Mouse (Mus musculus) MEL (cell line): ENCODE measurements around the gene Evi2b. TPM values are rescaled to one million over a fixed set of nuclear protein-coding genes. Genes with fewer than 3 reads are reported as not detected.

ENCODE experiments used
- DNase-seq: peaks from one replicate; pipeline ENCODE4 v3.0.0; 2011; ENCODE audit warnings: low read depth, low spot score
- H3K27ac ChIP-seq: 2 replicates; pipeline ENCODE4 v1.5.1; 2012; ENCODE audit warnings: low read depth, mild to moderate bottlenecking, control low read depth, low read length, moderate library complexity; ENCODE audit not compliant: control insufficient read depth
- H3K27me3 ChIP-seq, 2 experiments: fragments of 150-350 bp in 1 of 2; sonication (generic) in 1 of 2; 2 replicates each; pipeline ENCODE4 v1.6.1; 2012; ENCODE audit warnings: low read length in 2 of 2, mild to moderate bottlenecking in 2 of 2, improper control_type of control experiment in 1 of 2, moderate library complexity in 1 of 2; ENCODE audit not compliant: insufficient read depth in 2 of 2, control insufficient read depth in 1 of 2
- H3K36me3 ChIP-seq, 2 experiments: 2 replicates each; pipeline ENCODE4 v1.6.1; 2012 to 2014; ENCODE audit warnings: low read length in 2 of 2, improper control_type of control experiment in 1 of 2, inconsistent platforms in 1 of 2, mild to moderate bottlenecking in 1 of 2; ENCODE audit not compliant: insufficient read depth in 2 of 2, control insufficient read depth in 1 of 2
- H3K4me1 ChIP-seq, 2 experiments: fragments of 150-350 bp in 1 of 2; sonication (generic) in 1 of 2; 2 replicates each; pipeline ENCODE4 v1.6.1; 2012; ENCODE audit warnings: low read length in 2 of 2, improper control_type of control experiment in 1 of 2, mild to moderate bottlenecking in 1 of 2; ENCODE audit not compliant: insufficient read depth in 2 of 2, control insufficient read depth in 1 of 2
- H3K4me3 ChIP-seq, 2 experiments: fragments of 150-350 bp in 1 of 2; sonication (generic) in 1 of 2; 2 replicates each; pipeline ENCODE4 v1.5.1; 2012; ENCODE audit warnings: low read depth in 2 of 2, low read length in 2 of 2, mild to moderate bottlenecking in 2 of 2, moderate library complexity in 2 of 2, control low read depth in 1 of 2, improper control_type of control experiment in 1 of 2; ENCODE audit not compliant: control insufficient read depth in 1 of 2, insufficient read depth in 1 of 2
- H3K79me2 ChIP-seq: 2 replicates; pipeline ENCODE4 v1.6.1; 2012; ENCODE audit warnings: mild to moderate bottlenecking, low read length, moderate library complexity; ENCODE audit not compliant: control insufficient read depth, poor library complexity, insufficient read depth
- H3K9ac ChIP-seq: 2 replicates; pipeline ENCODE4 v1.6.1; 2012; ENCODE audit warnings: low read depth, mild to moderate bottlenecking, control low read depth, low read length, moderate library complexity; ENCODE audit not compliant: control insufficient read depth, poor library complexity, severe bottlenecking
- H3K9me3 ChIP-seq: fragments of 150-350 bp; sonication (generic); replicated peaks from 2 replicates; pipeline ENCODE4 v1.6.1; 2012; ENCODE audit warnings: mild to moderate bottlenecking, low read length, improper control_type of control experiment, moderate library complexity; ENCODE audit not compliant: insufficient read depth
- CHD2 ChIP-seq: IDR thresholded peaks from 2 replicates; pipeline ENCODE4 v1.6.1; 2011; ENCODE audit warnings: low read length, improper control_type of control experiment
- CTCF ChIP-seq, 3 experiments: IDR thresholded peaks in 2 of 3; conservative IDR thresholded peaks in 1 of 3; 2 replicates each; pipeline ENCODE4 v1.5.1; 2011 to 2012; ENCODE audit warnings: low read length in 3 of 3, low read depth in 2 of 3, mild to moderate bottlenecking in 2 of 3, improper control_type of control experiment in 1 of 3, inconsistent platforms in 1 of 3, mixed read lengths in 1 of 3, moderate library complexity in 1 of 3; ENCODE audit not compliant: control insufficient read depth in 1 of 3, insufficient read depth in 1 of 3, poor library complexity in 1 of 3, severe bottlenecking in 1 of 3
- MAX ChIP-seq: IDR thresholded peaks from 2 replicates; pipeline ENCODE4 v1.6.1; 2011; ENCODE audit warnings: low read length, improper control_type of control experiment
- MYB ChIP-seq: IDR thresholded peaks from 2 replicates; pipeline ENCODE4 v1.6.1; 2011; ENCODE audit warnings: mild to moderate bottlenecking, low read depth, low read length, improper control_type of control experiment
- NELFE ChIP-seq: IDR thresholded peaks from 2 replicates; pipeline ENCODE4 v1.6.1; 2011; ENCODE audit warnings: low read depth, low read length, improper control_type of control experiment
- POLR2AphosphoS2 ChIP-seq: IDR thresholded peaks from 2 replicates; pipeline ENCODE4 v1.6.1; 2011; ENCODE audit warnings: low read length, improper control_type of control experiment
- TAL1 ChIP-seq: IDR thresholded peaks from 2 replicates; pipeline ENCODE4 v1.6.1; 2012; ENCODE audit warnings: mild to moderate bottlenecking, inconsistent platforms, low read length, moderate library complexity, mixed read lengths
- TBP ChIP-seq: IDR thresholded peaks from 2 replicates; pipeline ENCODE4 v1.8.0; 2011; ENCODE audit warnings: low read depth, low read length, improper control_type of control experiment
- UBTF ChIP-seq: IDR thresholded peaks from 2 replicates; pipeline ENCODE4 v1.6.1; 2012; ENCODE audit warnings: low read depth, mild to moderate bottlenecking, inconsistent platforms, low read length, improper control_type of control experiment, moderate library complexity, borderline replicate concordance; ENCODE audit not compliant: insufficient read depth
- ZKSCAN1 ChIP-seq: IDR thresholded peaks from 2 replicates; pipeline ENCODE4 v1.6.1; 2012; ENCODE audit warnings: low read depth, mild to moderate bottlenecking, inconsistent platforms, low read length, improper control_type of control experiment, moderate library complexity
- ZMIZ1 ChIP-seq: IDR thresholded peaks from 2 replicates; pipeline ENCODE4 v1.6.1; 2012; ENCODE audit warnings: low read depth, mild to moderate bottlenecking, inconsistent platforms, low read length, improper control_type of control experiment, moderate library complexity
- ZNF384 ChIP-seq: IDR thresholded peaks from 2 replicates; pipeline ENCODE4 v1.6.1; 2012; ENCODE audit warnings: low read depth, mild to moderate bottlenecking, inconsistent platforms, low read length, improper control_type of control experiment
- polyA plus RNA-seq, 2 experiments: library from polyadenylated mRNA; stranded (reverse) in 1 of 2; unstranded in 1 of 2; fragments of >175 nt in 1 of 2; fragments of >200 nt in 1 of 2; gene quantifications; 2 replicates each; pipeline versions ENCODE4 v1.2.1 to v1.2.4; 2012; ENCODE audit warnings: low replicate concordance in 2 of 2, low read depth in 1 of 2; ENCODE audit not compliant: insufficient read length in 2 of 2, insufficient read depth in 1 of 2, missing spikeins in 1 of 2
- total RNA-seq: library from RNA; depleted of rRNA; stranded (reverse); fragments of 300-350 nt; gene quantifications from 2 replicates; pipeline ENCODE4 v1.2.3, GENCODE M21; 2012

Gene Evi2b
- total and polyA plus RNA-seq, 3 experiments, result 8.1 to 42.4 TPM; not detected in 1

DNA sequence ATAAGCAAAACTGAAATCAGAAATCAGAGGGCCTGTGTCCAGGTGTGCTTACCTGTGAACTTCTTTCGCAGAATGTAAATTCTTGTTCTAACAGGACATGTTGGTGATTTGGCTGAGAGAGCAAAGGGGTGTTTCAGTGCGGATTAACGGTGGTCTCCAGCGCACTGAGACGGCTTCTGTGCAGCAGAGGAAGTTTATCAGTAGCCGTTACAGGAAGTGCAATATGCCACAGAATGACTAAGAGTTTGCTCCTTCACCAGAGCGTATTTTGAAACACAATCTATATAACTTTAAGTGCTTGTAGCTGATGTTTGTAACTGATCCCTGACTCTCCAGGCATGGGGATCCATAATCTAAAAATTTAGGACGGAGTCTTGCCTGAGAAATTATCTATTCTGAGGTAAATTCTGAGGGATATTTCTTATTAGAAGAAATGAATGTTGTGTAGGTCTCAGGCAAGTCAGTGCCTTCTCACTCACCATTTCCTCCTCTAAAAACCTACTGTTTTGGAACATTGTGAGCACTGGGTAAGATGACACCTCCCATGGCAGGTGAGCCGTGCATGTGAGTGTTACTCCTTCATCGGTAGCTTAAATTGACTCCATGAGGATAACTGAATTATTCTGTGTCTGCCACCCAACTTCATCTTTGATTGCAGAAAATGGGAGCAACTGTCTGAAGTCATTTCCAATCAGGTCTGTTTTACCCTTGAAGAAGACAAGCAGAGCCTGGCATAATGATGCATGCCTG, at the start of gene Evi2b (continued):
- TF ChIP-seq POLR2AphosphoS2 (peak; percentile 91; the same call in 1 of the 2 replicates), UBTF (no peak), ZMIZ1 (peak; percentile 94), NELFE (peak; percentile 94)

DNA sequence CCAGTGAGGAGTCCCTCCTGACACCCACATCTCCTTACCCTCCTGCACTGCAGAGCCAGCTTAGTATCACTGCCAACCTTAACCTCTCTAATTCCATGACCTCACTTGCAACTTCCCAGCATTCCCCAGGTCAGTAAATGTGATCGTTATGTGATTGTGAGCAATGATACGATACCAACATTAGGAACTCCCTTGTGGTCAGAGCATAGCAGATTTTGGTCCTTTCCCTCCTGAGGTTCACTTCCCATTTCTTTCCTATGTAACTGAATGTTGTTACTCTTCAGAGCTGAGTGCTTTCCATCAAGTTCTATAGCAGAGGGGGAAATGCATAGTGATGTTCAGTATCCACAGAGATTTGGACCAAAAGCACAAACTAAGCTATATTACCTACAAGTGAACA, 46.8 kb upstream of the Evi2b start:
- H3K4me3 ChIP-seq, result no peak overlapping the region
- no peak for TF ChIP-seq CTCF (IDR thresholded peaks at IDR 0.05 in 2 of 3, conservative IDR thresholded peaks at IDR 0.05 in 1 of 3; ENCODE audit: control insufficient read depth in 1 of 3, insufficient read depth in 1 of 3, low read depth in 2 of 3, low read length in 3 of 3, poor library complexity in 1 of 3, severe bottlenecking in 1 of 3)
- no peak for TF ChIP-seq TAL1
- no peak for TF ChIP-seq CHD2
- TF ChIP-seq POLR2AphosphoS2, result no peak
- no peak for TF ChIP-seq ZKSCAN1
- TF ChIP-seq TBP, result no peak
- no peak for TF ChIP-seq MAX
- TF ChIP-seq, all 39 proteins: peak for 0
- no peaks in the 10 kb centered on the region for H3K79me2 ChIP-seq
- H3K36me3 ChIP-seq, result peaks cover 0 to 16% of the 10 kb centered on the region in 2 experiments; a peak in 2 of 4 replicates
- no peak overlapping the region for H3K9ac ChIP-seq
- H3K9me3 ChIP-seq, result no peaks in the 10 kb centered on the region
- H3K27me3 ChIP-seq, result no peaks in the 10 kb centered on the region
- DNase-seq, result no peak
- no peaks in the 10 kb centered on the region for H3K4me1 ChIP-seq
- no peak overlapping the region for H3K27ac ChIP-seq

DNA sequence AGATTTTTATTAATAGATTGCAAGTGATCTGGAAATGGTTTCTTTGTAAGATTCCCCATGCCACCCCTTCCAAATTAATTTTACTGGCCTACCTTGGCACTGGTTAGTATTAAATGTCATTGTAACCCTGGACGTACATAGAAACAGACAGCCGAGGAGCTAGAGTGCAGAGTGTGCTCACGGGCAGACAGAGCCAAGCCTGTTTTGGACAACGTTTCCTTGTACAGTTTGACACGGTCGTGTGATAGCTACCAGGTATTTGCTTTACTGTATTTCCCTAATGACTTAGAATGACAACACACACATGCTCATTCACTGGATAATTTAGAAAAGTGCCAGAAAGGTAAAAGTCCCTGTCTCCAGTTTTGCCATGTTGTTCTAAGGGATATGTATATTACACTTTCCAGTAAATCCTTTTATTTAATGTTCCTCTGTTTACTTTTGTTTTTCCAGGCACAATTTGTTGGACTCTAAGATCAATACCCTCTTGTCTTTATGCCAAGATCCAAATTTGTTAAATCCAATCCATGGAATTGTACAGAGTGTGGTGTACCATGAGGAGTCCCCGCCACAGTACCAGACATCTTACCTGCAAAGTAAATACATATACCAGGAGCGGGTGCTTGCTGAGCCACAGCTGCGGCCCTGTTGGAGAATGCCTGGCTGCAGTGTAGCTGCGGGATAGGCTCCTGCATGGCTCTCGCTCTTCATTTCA, 44.8 kb upstream of the Evi2b start:
- H3K4me3 ChIP-seq, result no peak overlapping the region
- no peak overlapping the region for H3K9ac ChIP-seq
- no peaks in the 10 kb centered on the region for H3K79me2 ChIP-seq
- no peak overlapping the region for H3K27ac ChIP-seq
- no peaks in the 10 kb centered on the region for H3K4me1 ChIP-seq
- H3K36me3 ChIP-seq, result peaks cover 0 to 13% of the 10 kb centered on the region in 2 experiments; a peak in 2 of 4 replicates
- TF ChIP-seq MYB, result no peak
- TF ChIP-seq ZNF384, result no peak
- no peak for TF ChIP-seq TBP
- no peak for TF ChIP-seq TAL1
- no peaks in the 10 kb centered on the region for H3K27me3 ChIP-seq
- H3K9me3 ChIP-seq, result no peaks in the 10 kb centered on the region
- no peak for DNase-seq
